Mouse (Mus musculus): ENCODE results near the gene BC052040. TPM values are rescaled to one million over a fixed set of nuclear protein-coding genes. Genes with fewer than 3 reads are reported as not detected.

Gene BC052040
- total and polyA plus RNA-seq, 2 experiments from 2014 or later: 13.7 to 14.3 TPM

- H3K9me3 ChIP-seq (ENCODE audit: low read length): no peaks in the 10 kb centered on the region
- no peak overlapping the region for H3K4me2 ChIP-seq (ENCODE audit: low read depth, low read length)
- H3K36me3 ChIP-seq (ENCODE audit: insufficient read depth, low read length): no peaks in the 10 kb centered on the region
- no peak overlapping the region for H3K27ac ChIP-seq
- no peak overlapping the region for H3K9ac ChIP-seq (replicated peaks; ENCODE audit: low read length)
- DNase-seq (ENCODE audit: low spot score) (no peak), ATAC-seq (no peak)
- WGBS: 55% methylated on average over 6 of the region's 6 CpGs
- no peak for TF ChIP-seq CTCF (IDR thresholded peaks at IDR 0.05; ENCODE audit: low read depth)
- no peaks in the 10 kb centered on the region for H3K4me1 ChIP-seq (ENCODE audit: insufficient read depth, low read length)
- no peaks in the 10 kb centered on the region for H3K27me3 ChIP-seq (ENCODE audit: insufficient read depth, low read length)
- no peak overlapping the region for H3K4me3 ChIP-seq (ENCODE audit: low read length)
Observed at GRCm38 (mm10) chr2:115724216-115724615, 142.7 kb downstream of the BC052040 start.

- H3K36me3 ChIP-seq (ENCODE audit: insufficient read depth, low read length): no peaks in the 10 kb centered on the region
- WGBS: 80% methylated on average over 6 of the region's 6 CpGs
- no peak for DNase-seq (ENCODE audit: low spot score)
- H3K9ac ChIP-seq (replicated peaks; ENCODE audit: low read length): no peak overlapping the region
- H3K4me3 ChIP-seq (ENCODE audit: low read length): no peak overlapping the region
- H3K27me3 ChIP-seq (ENCODE audit: insufficient read depth, low read length): no peaks in the 10 kb centered on the region
- no peaks in the 10 kb centered on the region for H3K4me1 ChIP-seq (ENCODE audit: insufficient read depth, low read length)
- no peak overlapping the region for H3K27ac ChIP-seq
- no peaks in the 10 kb centered on the region for H3K9me3 ChIP-seq (ENCODE audit: low read length)
- no peak overlapping the region for H3K4me2 ChIP-seq (ENCODE audit: low read depth, low read length)
- TF ChIP-seq CTCF (IDR thresholded peaks at IDR 0.05; ENCODE audit: low read depth): no peak
- ATAC-seq: no peak
Observed at GRCm38 (mm10) chr2:115724726-115725125, 143.2 kb downstream of the BC052040 start.

GRCm38 (mm10) chr2:115725503-115725902, 144.0 kb downstream of the BC052040 start:
- H3K4me2 ChIP-seq (ENCODE audit: low read depth, low read length): no peak overlapping the region
- DNase-seq (ENCODE audit: low spot score) (no peak), ATAC-seq (no peak)
- no peak overlapping the region for H3K27ac ChIP-seq
- no peaks in the 10 kb centered on the region for H3K27me3 ChIP-seq (ENCODE audit: insufficient read depth, low read length)
- no peak for TF ChIP-seq CTCF (IDR thresholded peaks at IDR 0.05; ENCODE audit: low read depth)
- WGBS: 52% methylated on average over 6 of the region's 6 CpGs
- no peaks in the 10 kb centered on the region for H3K36me3 ChIP-seq (ENCODE audit: insufficient read depth, low read length)
- H3K4me3 ChIP-seq (ENCODE audit: low read length): no peak overlapping the region
- no peak overlapping the region for H3K9ac ChIP-seq (replicated peaks; ENCODE audit: low read length)
- no peaks in the 10 kb centered on the region for H3K4me1 ChIP-seq (ENCODE audit: insufficient read depth, low read length)
- no peaks in the 10 kb centered on the region for H3K9me3 ChIP-seq (ENCODE audit: low read length)

- no peak for TF ChIP-seq CTCF (IDR thresholded peaks at IDR 0.05; ENCODE audit: low read depth)
- WGBS: 35% methylated on average over 6 of the region's 6 CpGs
- DNase-seq (ENCODE audit: low spot score) (no peak), ATAC-seq (no peak)
- no peaks in the 10 kb centered on the region for H3K9me3 ChIP-seq (ENCODE audit: low read length)
- no peak overlapping the region for H3K4me2 ChIP-seq (ENCODE audit: low read depth, low read length)
- no peaks in the 10 kb centered on the region for H3K36me3 ChIP-seq (ENCODE audit: insufficient read depth, low read length)
- no peaks in the 10 kb centered on the region for H3K4me1 ChIP-seq (ENCODE audit: insufficient read depth, low read length)
- H3K9ac ChIP-seq (replicated peaks; ENCODE audit: low read length): no peak overlapping the region
- no peaks in the 10 kb centered on the region for H3K27me3 ChIP-seq (ENCODE audit: insufficient read depth, low read length)
- no peak overlapping the region for H3K27ac ChIP-seq
- no peak overlapping the region for H3K4me3 ChIP-seq (ENCODE audit: low read length)
Observed at GRCm38 (mm10) chr2:115725926-115726325, 144.4 kb downstream of the BC052040 start.

- Histone ChIP-seq H3K9ac (replicated peaks; ENCODE audit: low read length) (no peak overlapping the region), H3K4me1 (ENCODE audit: insufficient read depth, low read length) (no peaks in the 10 kb centered on the region), H3K27me3 (ENCODE audit: insufficient read depth, low read length) (no peaks in the 10 kb centered on the region), H3K9me3 (ENCODE audit: low read length) (no peaks in the 10 kb centered on the region), H3K4me2 (ENCODE audit: low read depth, low read length) (no peak overlapping the region), H3K4me3 (ENCODE audit: low read length) (no peak overlapping the region), H3K27ac (no peak overlapping the region), H3K36me3 (ENCODE audit: insufficient read depth, low read length) (no peaks in the 10 kb centered on the region)
- 43% methylated on average over 5 of the region's 5 CpGs for WGBS
- DNase-seq (ENCODE audit: low spot score) (no peak), ATAC-seq (no peak)
- no peak for TF ChIP-seq CTCF (IDR thresholded peaks at IDR 0.05; ENCODE audit: low read depth)
Observed at GRCm38 (mm10) chr2:115726806-115727205, 145.3 kb downstream of the BC052040 start.

GRCm38 (mm10) chr2:115728627-115729026, 147.1 kb downstream of the BC052040 start:
- WGBS: 94% methylated on average over 6 of the region's 6 CpGs
- TF ChIP-seq CTCF (IDR thresholded peaks at IDR 0.05; ENCODE audit: low read depth): no peak

GRCm38 (mm10) chr2:115730502-115730901, 149.0 kb downstream of the BC052040 start:
- no peak overlapping the region for H3K9ac ChIP-seq (replicated peaks; ENCODE audit: low read length)
- 70% methylated on average over 6 of the region's 6 CpGs for WGBS
- H3K4me2 ChIP-seq (ENCODE audit: low read depth, low read length): no peak overlapping the region
- no peaks in the 10 kb centered on the region for H3K36me3 ChIP-seq (ENCODE audit: insufficient read depth, low read length)
- no peaks in the 10 kb centered on the region for H3K9me3 ChIP-seq (ENCODE audit: low read length)
- no peaks in the 10 kb centered on the region for H3K27me3 ChIP-seq (ENCODE audit: insufficient read depth, low read length)
- TF ChIP-seq CTCF (IDR thresholded peaks at IDR 0.05; ENCODE audit: low read depth): no peak
- no peaks in the 10 kb centered on the region for H3K4me1 ChIP-seq (ENCODE audit: insufficient read depth, low read length)
- H3K27ac ChIP-seq: no peak overlapping the region
- DNase-seq (ENCODE audit: low spot score) (no peak), ATAC-seq (no peak)
- no peak overlapping the region for H3K4me3 ChIP-seq (ENCODE audit: low read length)

More at GRCm38 (mm10) chr2:115728627-115729026, 147.1 kb downstream of the BC052040 start:
- Histone ChIP-seq H3K9ac (replicated peaks; ENCODE audit: low read length) (no peak overlapping the region), H3K27me3 (ENCODE audit: insufficient read depth, low read length) (no peaks in the 10 kb centered on the region), H3K4me1 (ENCODE audit: insufficient read depth, low read length) (no peaks in the 10 kb centered on the region), H3K9me3 (ENCODE audit: low read length) (no peaks in the 10 kb centered on the region), H3K4me2 (ENCODE audit: low read depth, low read length) (no peak overlapping the region), H3K27ac (no peak overlapping the region), H3K4me3 (ENCODE audit: low read length) (no peak overlapping the region), H3K36me3 (ENCODE audit: insufficient read depth, low read length) (no peaks in the 10 kb centered on the region)
- DNase-seq (ENCODE audit: low spot score): no peak
- ATAC-seq: no peak

Measured in hindbrain, postnatal 0 days (tissue).